In genomic region chr12:21318143-21318895, GRCm38 (mm10) we compare ENCODE assay signal across 8 mouse cellular contexts. TPM values are rescaled to one million over a fixed set of nuclear protein-coding genes. Genes with fewer than 3 reads are reported as not detected.
DNase-seq lines count a peak whose midpoint lies in the region; ATAC-seq lines count a peak whose summit lies in the region.
"Had no signal": no experiment of that assay in that cellular context is flagged by ENCODE, and none has a peak within 500 bp of the region (broad histone marks: within the 10 kb centered on the region; RNA-seq: fewer than 3 reads in every experiment).

No protein-coding gene starts in this region.

- H3K4me2 ChIP-seq in neural tube, embryonic 15.5 days, result no peak overlapping the region
- H3K4me2 ChIP-seq: hindbrain, embryonic 15.5 days had no signal

- H3K9me3 ChIP-seq in neural tube, embryonic 15.5 days (replicated peaks), result no peaks in the 10 kb centered on the region
- H3K9me3 ChIP-seq: hindbrain, embryonic 15.5 days had no signal

- H3K27me3 ChIP-seq in neural tube, embryonic 15.5 days (replicated peaks), result no peaks in the 10 kb centered on the region
- H3K27me3 ChIP-seq: hindbrain, embryonic 15.5 days had no signal

- peaks cover 13% of the 10 kb centered on the region for H3K4me1 ChIP-seq in neural tube, embryonic 15.5 days

- no peak for ATAC-seq in neural tube, embryonic 15.5 days (ENCODE audit: low FRiP score)

- H3K4me3 ChIP-seq in neural tube, embryonic 15.5 days (replicated peaks), result no peak overlapping the region
- H3K4me3 ChIP-seq: hindbrain, embryonic 15.5 days had no signal

- WGBS in neural tube, embryonic 15.5 days, result 68% methylated on average over 12 of the region's 12 CpGs

- DNase-seq in neural tube, embryonic 10.5 days (ENCODE audit: extremely low spot score, low spot score), result peak; percentile 57
- peak; percentile 67 to 86 for DNase-seq in adrenal gland, adult (ENCODE audit: inconsistent age in 2 of 2, low spot score in 1 of 2)
- peak; percentile 80 for DNase-seq in embryo, embryonic 10.5 days (ENCODE audit: low spot score)
- peak; percentile 37 for DNase-seq in hindlimb bud, embryonic 11.5 days (ENCODE audit: extremely low spot score, low read depth, low spot score)
- peak; percentile 69 to 76 for DNase-seq in lung, adult 18-20 months
- DNase-seq in right cerebral cortex, postnatal 10 days (ENCODE audit: low spot score in 2 of 2), result peak; percentile 55 to 79

- peaks cover 30% of the 10 kb centered on the region for H3K36me3 ChIP-seq in neural tube, embryonic 15.5 days

- no peak overlapping the region for H3K9ac ChIP-seq in neural tube, embryonic 15.5 days (replicated peaks)
- H3K9ac ChIP-seq: hindbrain, embryonic 15.5 days had no signal

- no peak overlapping the region for H3K27ac ChIP-seq in neural tube, embryonic 15.5 days (replicated peaks)
- H3K27ac ChIP-seq: hindbrain, embryonic 15.5 days had no signal

RNA-seq across cellular contexts. Expression of gene Iah1, which starts 2.1 kb away (rescaled TPM):
- polyA plus RNA-seq in neural tube, embryonic 15.5 days (2015; fragmentation: Nextera tagmentation; extraction: Ambion mirVana), result 25.9 and 33.0 TPM in 2 replicates

RNA-seq across cellular contexts. Expression of gene Itgb1bp1, which starts 32.2 kb away (rescaled TPM):
- 34.7 and 36.8 TPM in 2 replicates for polyA plus RNA-seq in neural tube, embryonic 15.5 days (2015; fragmentation: Nextera tagmentation; extraction: Ambion mirVana)

RNA-seq across cellular contexts. Expression of gene Cpsf3, which starts 33.1 kb away (rescaled TPM):
- polyA plus RNA-seq in neural tube, embryonic 15.5 days (2015; fragmentation: Nextera tagmentation; extraction: Ambion mirVana), result 78.0 and 89.4 TPM in 2 replicates

RNA-seq across cellular contexts. Expression of gene Adam17, which starts 55.1 kb away (rescaled TPM):
- polyA plus RNA-seq in neural tube, embryonic 15.5 days (2015; fragmentation: Nextera tagmentation; extraction: Ambion mirVana), result 15.6 and 20.6 TPM in 2 replicates
